Mouse (Mus musculus) myocyte (in vitro differentiated cells): ENCODE measurements around the gene Ccdc155. TPM values are rescaled to one million over a fixed set of nuclear protein-coding genes. Genes with fewer than 3 reads are reported as not detected.

Experiments used
- H3K27me3 ChIP-seq: one replicate; pipeline ENCODE4 v1.6.1; 2011; ENCODE audit not compliant: control insufficient read depth, insufficient read depth, insufficient read length
- H3K36me3 ChIP-seq: one replicate; pipeline ENCODE4 v1.6.1; 2011; ENCODE audit not compliant: control insufficient read depth, insufficient read depth
- H3K4me2 ChIP-seq: one replicate; pipeline ENCODE4 v1.6.1; 2011; ENCODE audit warnings: low read depth, control low read depth
- H3K4me3 ChIP-seq: one replicate; pipeline ENCODE4 v1.5.1; 2011; ENCODE audit warnings: mild to moderate bottlenecking, control low read depth, moderate library complexity
- H3K79me2 ChIP-seq: one replicate; pipeline ENCODE4 v1.6.1; 2011; ENCODE audit not compliant: control insufficient read depth, insufficient read depth
- H3ac ChIP-seq: one replicate; pipeline ENCODE4 v1.6.1; 2011; ENCODE audit not compliant: control insufficient read depth, insufficient read length
- CEBPB ChIP-seq: IDR thresholded peaks from 2 replicates; pipeline ENCODE4 v1.6.1; 2011; ENCODE audit warnings: mild to moderate bottlenecking, moderate library complexity; ENCODE audit not compliant: poor library complexity, insufficient read depth, severe bottlenecking
- E2F4 ChIP-seq: IDR thresholded peaks from one replicate; pipeline ENCODE4 v1.6.1; 2011; ENCODE audit warnings: mild to moderate bottlenecking, control low read depth, moderate library complexity; ENCODE audit not compliant: insufficient read depth
- MAX ChIP-seq: IDR thresholded peaks from one replicate; pipeline ENCODE4 v1.6.1; 2011; ENCODE audit warnings: low read depth, mild to moderate bottlenecking, control low read depth
- MYOD1 ChIP-seq, 3 experiments: IDR thresholded peaks; one replicate each; pipeline ENCODE4 v1.6.1; 2011; ENCODE audit warnings: control low read depth in 2 of 3, low read depth in 2 of 3, mild to moderate bottlenecking in 2 of 3, moderate library complexity in 1 of 3; ENCODE audit not compliant: insufficient read length in 2 of 3, control insufficient read depth in 1 of 3
- MYOG ChIP-seq, 3 experiments: IDR thresholded peaks; one replicate each; pipeline ENCODE4 v1.6.1; 2011; ENCODE audit warnings: control low read depth in 2 of 3, low read depth in 2 of 3, mild to moderate bottlenecking in 2 of 3; ENCODE audit not compliant: insufficient read length in 2 of 3, control insufficient read depth in 1 of 3, insufficient read depth in 1 of 3
- POLR2A ChIP-seq: IDR thresholded peaks from one replicate; pipeline ENCODE4 v1.6.1; 2011; ENCODE audit warnings: low read depth, mild to moderate bottlenecking, control low read depth, moderate library complexity; ENCODE audit not compliant: insufficient read length
- POLR2AphosphoS2 ChIP-seq: IDR thresholded peaks from one replicate; pipeline ENCODE4 v1.6.1; 2011; ENCODE audit warnings: low read depth, control low read depth; ENCODE audit not compliant: insufficient read length
- REST ChIP-seq: IDR thresholded peaks from one replicate; pipeline ENCODE4 v1.6.1; 2011; ENCODE audit warnings: mild to moderate bottlenecking, control low read depth, moderate library complexity; ENCODE audit not compliant: insufficient read depth, insufficient read length
- SRF ChIP-seq: IDR thresholded peaks from one replicate; pipeline ENCODE4 v1.6.1; 2011; ENCODE audit warnings: low read depth; ENCODE audit not compliant: control insufficient read depth, insufficient read length
- TCF12 ChIP-seq: IDR thresholded peaks from one replicate; pipeline ENCODE4 v1.6.1; 2011; ENCODE audit warnings: mild to moderate bottlenecking, control low read depth; ENCODE audit not compliant: poor library complexity, insufficient read depth, severe bottlenecking
- TCF3 ChIP-seq: IDR thresholded peaks from one replicate; pipeline ENCODE4 v1.6.1; 2011; ENCODE audit warnings: low read depth, control low read depth; ENCODE audit not compliant: insufficient read length
- USF1 ChIP-seq: IDR thresholded peaks from one replicate; pipeline ENCODE4 v1.6.1; 2011; ENCODE audit warnings: low read depth, mild to moderate bottlenecking, control low read depth, moderate library complexity
- polyA plus RNA-seq: library from polyadenylated mRNA; unstranded; fragments of >200 nt; fragmentation: generic; extraction: Trizol; gene quantifications from one replicate; pipeline ENCODE4 v1.2.1, GENCODE M21; 2012; ENCODE audit warnings: missing spikeins

Ccdc155 gene
- polyA plus RNA-seq, 1 experiment: 2.2 TPM

DNA sequence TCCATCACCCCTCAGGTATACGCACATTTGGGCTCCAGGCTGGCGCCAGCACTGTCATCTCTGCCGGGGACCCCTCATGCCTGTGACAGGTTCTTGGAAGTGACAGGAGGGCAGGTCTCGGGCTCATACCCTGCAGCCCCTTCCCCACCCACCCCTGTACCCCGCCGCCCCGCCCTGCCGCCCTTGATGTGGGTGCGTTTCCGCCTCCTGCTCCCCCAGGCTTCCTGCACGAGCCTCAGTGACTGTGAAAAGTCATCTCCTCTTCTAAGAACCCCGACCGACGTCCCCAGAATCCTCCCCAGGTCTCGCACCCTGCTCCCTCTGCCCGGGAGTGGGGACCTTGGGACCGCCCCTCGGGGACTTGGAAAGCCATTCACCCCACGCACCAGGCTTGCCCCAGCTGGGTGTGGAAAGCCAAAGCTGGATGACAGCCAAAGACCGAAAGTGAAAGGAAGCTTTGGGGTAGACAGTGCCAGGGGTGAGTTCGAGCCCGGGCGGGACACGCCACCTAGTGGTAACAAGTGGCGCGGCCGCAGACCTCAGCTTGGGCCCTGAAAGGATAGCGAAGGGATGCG is 68.6 kb downstream of the Ccdc155 start, which contains the start of the genes Gm45713 and Flt3l:
Gm45713 (minus strand) TSS at position 239 of the 575 bp plus-strand sequence.
Flt3l (minus strand) TSS at position 440 of the 575 bp plus-strand sequence.
- no peak within 1 kb of the TSS for H3ac ChIP-seq
- H3K4me2 ChIP-seq: peak within 1 kb of the TSS; percentile 84
- no peaks in the 10 kb centered on the region for H3K36me3 ChIP-seq
- no peaks in the 10 kb centered on the region for H3K27me3 ChIP-seq
- H3K4me3 ChIP-seq: peak within 1 kb of the TSS; percentile 28
- no peaks in the 10 kb centered on the region for H3K79me2 ChIP-seq
- TF ChIP-seq POLR2A (peak; percentile 57), TCF3 (no peak), E2F4 (no peak), MAX (no peak), MYOG (IDR thresholded peaks at IDR 0.05; ENCODE audit: control insufficient read depth in 1 of 3, insufficient read depth in 1 of 3, insufficient read length in 2 of 3, low read depth in 2 of 3) (peak in 1 of 3 experiments; percentile 33), POLR2AphosphoS2 (peak; percentile 29), REST (no peak), TCF12 (no peak)

DNA sequence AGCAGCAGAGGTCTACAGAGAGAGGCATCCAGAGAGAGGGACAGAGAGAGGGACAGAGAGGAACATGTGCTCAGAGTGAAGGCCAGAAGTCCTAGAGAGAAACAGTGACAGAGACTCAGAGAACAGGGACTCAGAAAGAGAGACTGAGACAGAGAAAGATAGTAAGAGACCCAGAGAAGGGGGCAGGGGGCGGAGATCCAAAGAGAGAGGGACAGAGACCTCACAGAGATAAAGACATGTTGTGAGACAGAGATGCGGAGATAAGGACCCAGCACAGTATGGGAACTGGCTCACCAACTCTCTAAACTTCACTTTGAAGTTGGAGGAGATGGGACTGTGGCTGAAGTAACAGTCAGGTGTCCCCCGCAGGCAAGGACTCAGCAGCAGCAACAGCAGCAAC is 69.3 kb downstream of the Ccdc155 start:
- TF ChIP-seq CEBPB: no peak
- TF ChIP-seq MYOD1 (IDR thresholded peaks at IDR 0.05; ENCODE audit: control insufficient read depth in 1 of 3, insufficient read length in 2 of 3, low read depth in 2 of 3): no peak
- no peak for TF ChIP-seq TCF12
- no peak for TF ChIP-seq USF1
- no peak for TF ChIP-seq POLR2A
- TF ChIP-seq TCF3: no peak
- TF ChIP-seq MAX: no peak
- TF ChIP-seq SRF: no peak
- no peak for TF ChIP-seq MYOG (IDR thresholded peaks at IDR 0.05; ENCODE audit: control insufficient read depth in 1 of 3, insufficient read depth in 1 of 3, insufficient read length in 2 of 3, low read depth in 2 of 3)
- no peak for TF ChIP-seq POLR2AphosphoS2
- TF ChIP-seq REST: no peak
- TF ChIP-seq E2F4: no peak
- H3ac ChIP-seq: no peak overlapping the region
- H3K4me2 ChIP-seq: peak overlapping the region; percentile 84
- H3K4me3 ChIP-seq: peak overlapping the region; percentile 28
- H3K27me3 ChIP-seq: no peaks in the 10 kb centered on the region
- no peaks in the 10 kb centered on the region for H3K36me3 ChIP-seq
- no peaks in the 10 kb centered on the region for H3K79me2 ChIP-seq

DNA sequence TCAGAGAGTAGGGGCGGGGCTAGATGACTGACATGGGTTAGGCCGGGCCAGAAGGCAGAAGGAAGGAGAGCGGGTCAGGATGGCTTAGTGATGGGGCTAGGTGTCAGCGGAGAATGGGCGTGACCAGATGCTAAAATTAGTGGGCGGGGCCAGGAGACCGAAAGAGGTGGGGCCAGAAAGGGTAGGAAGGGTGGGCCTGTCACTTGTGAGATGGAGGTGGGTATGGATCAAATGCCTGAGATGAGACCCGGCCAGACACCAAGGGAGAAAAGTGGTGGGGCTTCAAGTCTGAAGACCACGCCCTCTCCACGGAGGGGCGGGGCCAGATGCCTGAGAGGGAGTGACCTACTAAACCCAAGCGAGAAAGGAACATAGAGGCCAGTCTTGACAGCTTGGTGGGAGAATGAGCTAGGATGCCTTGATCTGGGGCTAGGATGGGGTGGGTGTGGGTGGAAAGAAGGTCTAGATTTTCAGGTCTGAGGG is 70.1 kb downstream of the Ccdc155 start:
- peak overlapping the region; percentile 28 for H3K4me3 ChIP-seq
- no peak for TF ChIP-seq MYOD1 (IDR thresholded peaks at IDR 0.05; ENCODE audit: control insufficient read depth in 1 of 3, insufficient read length in 2 of 3, low read depth in 2 of 3)
- TF ChIP-seq SRF: no peak
- TF ChIP-seq MAX: no peak
- no peak for TF ChIP-seq E2F4
- TF ChIP-seq POLR2A: no peak
- TF ChIP-seq POLR2AphosphoS2: no peak
- H3K4me2 ChIP-seq: peak overlapping the region; percentile 84
- no peak overlapping the region for H3ac ChIP-seq
- H3K79me2 ChIP-seq: no peaks in the 10 kb centered on the region
- no peaks in the 10 kb centered on the region for H3K27me3 ChIP-seq
- H3K36me3 ChIP-seq: no peaks in the 10 kb centered on the region

Other genes with a start within 250 kb of the Ccdc155 start
- gene Cpt1c, start 230.0 kb downstream of the Ccdc155 start, polyA plus RNA-seq: 2.7 TPM
- gene Prmt1, start 218.3 kb downstream of the Ccdc155 start, polyA plus RNA-seq: 729 TPM
- 45.1 TPM for gene Irf3, start 207.2 kb downstream of the Ccdc155 start, polyA plus RNA-seq
- 13.3 TPM for gene Bcl2l12, start 206.2 kb downstream of the Ccdc155 start, polyA plus RNA-seq
- 56.7 TPM for gene Scaf1, start 188.5 kb downstream of the Ccdc155 start, polyA plus RNA-seq
- gene Rras, start 186.9 kb downstream of the Ccdc155 start, polyA plus RNA-seq: 127 TPM
- gene Prr12, start 152.0 kb downstream of the Ccdc155 start, polyA plus RNA-seq: 10.2 TPM
- 66.1 TPM for gene Nosip, start 142.5 kb downstream of the Ccdc155 start, polyA plus RNA-seq
- 12.9 TPM for gene Prrg2, start 142.2 kb downstream of the Ccdc155 start, polyA plus RNA-seq
- gene Rcn3, start 112.7 kb downstream of the Ccdc155 start, polyA plus RNA-seq: 123 TPM
- gene Fcgrt, start 101.0 kb downstream of the Ccdc155 start, polyA plus RNA-seq: 67.2 TPM
- 2,217 TPM for gene Rps11, start 80.5 kb downstream of the Ccdc155 start, polyA plus RNA-seq
- gene Rpl13a, start 76.1 kb downstream of the Ccdc155 start, polyA plus RNA-seq: 6,110 TPM
- gene Gm45713, start 68.7 kb downstream of the Ccdc155 start, polyA plus RNA-seq: 3.6 TPM
- 7.2 TPM for gene Flt3l, start 68.5 kb downstream of the Ccdc155 start, polyA plus RNA-seq
- 81.9 TPM for gene Pih1d1, start 50.6 kb downstream of the Ccdc155 start, polyA plus RNA-seq
- gene Aldh16a1, start 50.3 kb downstream of the Ccdc155 start, polyA plus RNA-seq: 29.0 TPM
- 3.6 TPM for gene Slc17a7, start 40.9 kb downstream of the Ccdc155 start, polyA plus RNA-seq
- 0.04 TPM for gene Gfy, start 25.3 kb downstream of the Ccdc155 start, polyA plus RNA-seq
- gene Pth2, start 23.9 kb downstream of the Ccdc155 start, polyA plus RNA-seq: not detected
- gene Dkkl1, start 7.3 kb upstream of the Ccdc155 start, polyA plus RNA-seq: 0.08 TPM
- 93.3 TPM for gene Tead2, start 10.9 kb upstream of the Ccdc155 start, polyA plus RNA-seq
- gene Cd37, start 34.2 kb upstream of the Ccdc155 start, polyA plus RNA-seq: 0.18 TPM
- gene Slc6a16, start 36.2 kb upstream of the Ccdc155 start, polyA plus RNA-seq: not detected
- gene Slc6a21, start 72.6 kb upstream of the Ccdc155 start, polyA plus RNA-seq: not detected
- gene Trpm4, start 128.9 kb upstream of the Ccdc155 start, polyA plus RNA-seq: 27.3 TPM
- gene Hrc, start 130.4 kb upstream of the Ccdc155 start, polyA plus RNA-seq: 173 TPM
- 6.6 TPM for gene Ppfia3, start 162.1 kb upstream of the Ccdc155 start, polyA plus RNA-seq
- 2.4 TPM for gene Lin7b, start 165.7 kb upstream of the Ccdc155 start, polyA plus RNA-seq
- 189 TPM for gene Snrnp70, start 190.8 kb upstream of the Ccdc155 start, polyA plus RNA-seq
- gene Kcna7, start 200.8 kb upstream of the Ccdc155 start, polyA plus RNA-seq: 0.65 TPM
- 1.9 TPM for gene Ntf5, start 208.8 kb upstream of the Ccdc155 start, polyA plus RNA-seq
- 0.07 TPM for gene Lhb, start 215.9 kb upstream of the Ccdc155 start, polyA plus RNA-seq
- 125 TPM for gene Gys1, start 230.0 kb upstream of the Ccdc155 start, polyA plus RNA-seq
- gene Ruvbl2, start 233.2 kb upstream of the Ccdc155 start, polyA plus RNA-seq: 118 TPM